Mouse (Mus musculus): ENCODE measurements at regions not wholly inside any gene's neighbourhood (a gene's known extent, or its start where the extent isn't known, plus 50 kb on each side); places are given as distances from the start of the nearest gene placed in this dataset.
A peak's percentile ranks its signal among the peaks of the same experiment; 100 is the strongest.

DNA sequence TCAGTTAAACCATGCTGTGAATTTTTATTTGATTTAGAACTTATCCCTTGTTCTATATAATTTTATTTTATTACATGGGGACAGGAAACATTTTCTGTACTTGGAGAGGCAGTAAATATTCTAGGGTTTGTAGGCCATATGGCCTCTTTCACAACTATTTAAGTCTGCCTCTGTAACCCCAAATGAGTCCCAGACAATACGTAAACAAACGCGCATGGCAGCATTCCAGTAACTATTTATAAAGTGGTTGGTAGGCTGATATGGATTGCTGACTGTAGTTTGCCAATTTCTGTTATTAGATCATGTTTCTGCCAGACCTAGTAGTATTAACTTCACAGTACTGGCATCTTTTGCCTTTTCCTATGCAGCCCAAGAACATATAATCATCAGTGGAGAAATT lies 111.9 kb upstream of the Cdh6 start:
- Histone ChIP-seq H3K9ac (no peak overlapping the region), H3K27me3 (no peaks in the 10 kb centered on the region), H3K27ac (no peak overlapping the region), H3K4me2 (no peak overlapping the region), H3K9me3 (no peaks in the 10 kb centered on the region), H3K4me1 (replicated peaks) (no peaks in the 10 kb centered on the region), H3K4me3 (no peak overlapping the region), H3K36me3 (no peaks in the 10 kb centered on the region)
- no peak for ATAC-seq (ENCODE audit: low FRiP score)
- 81% methylated on average over 3 of the region's 3 CpGs for WGBS

DNA sequence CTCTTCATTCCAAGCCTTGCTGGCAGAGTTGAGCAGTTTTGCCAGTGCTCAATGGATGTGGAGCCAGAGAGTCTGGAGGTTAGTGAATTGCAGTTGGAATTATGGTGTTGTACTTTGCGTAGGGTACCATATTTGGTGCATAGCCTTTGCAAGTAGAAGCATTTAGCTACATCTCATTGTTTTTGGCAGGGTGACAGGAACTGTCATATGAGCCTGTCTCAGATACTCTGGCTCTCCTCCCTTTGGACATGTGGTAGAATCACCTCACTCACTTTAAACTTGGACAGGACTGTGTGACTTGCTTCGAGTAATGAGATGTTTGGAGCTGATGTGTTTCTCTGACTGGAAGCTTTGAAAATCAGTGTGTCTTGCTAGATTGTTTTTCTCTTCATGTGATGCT lies 110.7 kb upstream of the Cdh6 start:
- no peaks in the 10 kb centered on the region for H3K27me3 ChIP-seq
- H3K36me3 ChIP-seq = no peaks in the 10 kb centered on the region
- H3K4me3 ChIP-seq = no peak overlapping the region
- H3K9ac ChIP-seq = no peak overlapping the region
- H3K4me1 ChIP-seq (replicated peaks) = no peaks in the 10 kb centered on the region
- H3K9me3 ChIP-seq = no peaks in the 10 kb centered on the region
- no peak overlapping the region for H3K4me2 ChIP-seq
- WGBS = 94% methylated on average over 2 of the region's 2 CpGs
- no peak for ATAC-seq (ENCODE audit: low FRiP score)
- no peak overlapping the region for H3K27ac ChIP-seq

DNA sequence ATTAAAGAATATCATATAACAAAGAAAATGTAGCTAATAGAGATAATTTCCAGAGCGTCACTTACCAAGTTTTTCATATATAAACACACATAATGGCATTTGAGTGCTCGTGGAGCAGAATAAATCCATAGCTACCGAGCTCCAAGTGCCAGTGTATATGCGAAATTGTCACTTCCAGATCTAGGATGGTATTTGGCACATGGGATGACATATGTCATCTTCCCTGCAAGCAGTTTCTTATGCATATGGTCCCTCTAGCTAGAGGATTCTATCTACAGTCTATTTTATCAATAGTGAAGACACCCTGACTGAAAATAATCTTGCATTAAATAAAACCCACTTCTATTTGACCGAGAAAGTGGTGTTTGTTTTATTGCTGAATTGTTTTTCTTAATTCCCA lies 109.6 kb upstream of the Cdh6 start:
- Histone ChIP-seq H3K27ac (no peak overlapping the region), H3K4me2 (no peak overlapping the region), H3K4me1 (replicated peaks) (no peaks in the 10 kb centered on the region), H3K9me3 (no peaks in the 10 kb centered on the region), H3K4me3 (no peak overlapping the region), H3K9ac (no peak overlapping the region), H3K27me3 (no peaks in the 10 kb centered on the region), H3K36me3 (no peaks in the 10 kb centered on the region)
- 93% methylated on average over 5 of the region's 5 CpGs for WGBS
- ATAC-seq (ENCODE audit: low FRiP score) = no peak

DNA sequence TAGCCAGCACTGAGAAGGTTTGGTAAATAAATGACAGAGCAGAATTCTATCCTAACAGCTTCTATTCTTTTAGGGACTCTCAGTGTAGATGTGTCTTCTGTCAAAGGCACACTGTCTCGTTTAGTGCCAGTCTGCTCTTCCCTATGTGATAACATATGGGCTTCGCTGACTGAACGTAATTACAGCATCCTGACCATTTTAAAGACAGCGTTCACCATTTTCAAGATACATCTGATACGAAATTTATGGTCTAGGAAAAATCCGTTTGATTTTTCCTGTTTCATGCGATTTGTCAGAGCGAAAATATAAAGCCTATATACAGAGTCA lies 103.4 kb upstream of the Cdh6 start:
- 81% methylated on average over 8 of the region's 8 CpGs for WGBS
- H3K9ac ChIP-seq = no peak overlapping the region
- H3K4me1 ChIP-seq (replicated peaks) = no peaks in the 10 kb centered on the region
- no peak for ATAC-seq (ENCODE audit: low FRiP score)
- no peak overlapping the region for H3K4me3 ChIP-seq
- H3K36me3 ChIP-seq = no peaks in the 10 kb centered on the region
- H3K4me2 ChIP-seq = no peak overlapping the region
- H3K27me3 ChIP-seq = no peaks in the 10 kb centered on the region
- H3K27ac ChIP-seq = no peak overlapping the region
- no peaks in the 10 kb centered on the region for H3K9me3 ChIP-seq

DNA sequence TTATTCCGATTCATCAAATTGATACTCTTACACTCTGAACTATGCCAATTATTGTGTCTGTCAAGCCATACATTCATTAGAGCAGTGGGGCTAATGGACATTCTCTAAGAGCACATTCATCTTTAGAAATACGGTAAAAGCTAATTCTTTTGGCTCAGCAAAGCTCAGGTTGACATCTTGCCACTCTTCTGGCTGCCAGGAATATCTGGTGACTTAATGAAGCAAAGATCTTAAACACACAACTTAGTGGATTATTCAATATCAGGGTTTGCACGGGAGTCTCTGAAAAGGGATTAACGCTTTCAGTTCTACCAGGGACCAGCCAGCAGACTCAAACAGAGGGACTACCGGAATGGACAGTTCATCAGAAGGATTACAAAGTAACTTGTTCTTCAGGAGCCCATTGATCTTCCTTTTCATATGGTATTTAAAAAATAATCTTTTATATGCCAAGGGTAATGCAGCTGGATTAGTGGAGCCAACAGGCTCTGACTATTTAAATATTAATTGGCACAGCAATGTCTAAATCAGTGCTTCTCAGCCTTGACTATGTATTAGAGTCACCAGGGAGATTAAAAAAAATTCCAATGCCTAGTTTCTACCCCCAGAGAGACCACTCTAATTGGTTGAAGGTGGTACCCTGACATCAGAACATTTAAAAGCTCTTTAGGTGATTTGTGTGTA lies 102.9 kb upstream of the Cdh6 start:
- no peaks in the 10 kb centered on the region for H3K4me1 ChIP-seq (replicated peaks)
- H3K27ac ChIP-seq = no peak overlapping the region
- H3K4me2 ChIP-seq = no peak overlapping the region
- no peaks in the 10 kb centered on the region for H3K9me3 ChIP-seq
- H3K4me3 ChIP-seq = no peak overlapping the region
- H3K36me3 ChIP-seq = no peaks in the 10 kb centered on the region
- H3K9ac ChIP-seq = no peak overlapping the region
- no peak for ATAC-seq (ENCODE audit: low FRiP score)
- 61% methylated on average over 5 of the region's 5 CpGs for WGBS
- no peaks in the 10 kb centered on the region for H3K27me3 ChIP-seq

DNA sequence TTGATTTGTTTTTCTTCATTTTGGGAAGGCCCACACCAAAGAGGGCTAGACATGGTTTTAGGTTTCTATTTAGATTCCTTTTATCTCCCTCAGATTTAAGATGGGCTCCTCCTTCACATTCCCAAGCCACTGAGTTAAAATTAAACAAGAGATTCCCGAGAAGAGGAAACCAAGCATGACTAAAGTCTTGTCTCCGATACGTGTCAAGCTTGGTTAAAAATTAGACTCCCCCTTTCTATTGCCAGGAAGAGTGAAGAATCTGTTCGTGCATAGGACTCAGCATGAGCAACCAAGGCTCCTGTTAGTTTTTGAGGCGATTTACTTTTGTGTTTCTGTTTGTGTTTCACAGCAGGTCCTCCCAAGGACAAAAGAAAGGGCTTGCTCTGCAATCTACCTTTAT lies 101.9 kb upstream of the Cdh6 start:
- Histone ChIP-seq H3K4me2 (no peak overlapping the region), H3K4me1 (replicated peaks) (no peaks in the 10 kb centered on the region), H3K27me3 (no peaks in the 10 kb centered on the region), H3K9ac (no peak overlapping the region), H3K4me3 (no peak overlapping the region), H3K27ac (no peak overlapping the region), H3K9me3 (no peaks in the 10 kb centered on the region), H3K36me3 (no peaks in the 10 kb centered on the region)
- WGBS = 7% methylated on average over 5 of the region's 5 CpGs
- ATAC-seq (ENCODE audit: low FRiP score) = no peak

DNA sequence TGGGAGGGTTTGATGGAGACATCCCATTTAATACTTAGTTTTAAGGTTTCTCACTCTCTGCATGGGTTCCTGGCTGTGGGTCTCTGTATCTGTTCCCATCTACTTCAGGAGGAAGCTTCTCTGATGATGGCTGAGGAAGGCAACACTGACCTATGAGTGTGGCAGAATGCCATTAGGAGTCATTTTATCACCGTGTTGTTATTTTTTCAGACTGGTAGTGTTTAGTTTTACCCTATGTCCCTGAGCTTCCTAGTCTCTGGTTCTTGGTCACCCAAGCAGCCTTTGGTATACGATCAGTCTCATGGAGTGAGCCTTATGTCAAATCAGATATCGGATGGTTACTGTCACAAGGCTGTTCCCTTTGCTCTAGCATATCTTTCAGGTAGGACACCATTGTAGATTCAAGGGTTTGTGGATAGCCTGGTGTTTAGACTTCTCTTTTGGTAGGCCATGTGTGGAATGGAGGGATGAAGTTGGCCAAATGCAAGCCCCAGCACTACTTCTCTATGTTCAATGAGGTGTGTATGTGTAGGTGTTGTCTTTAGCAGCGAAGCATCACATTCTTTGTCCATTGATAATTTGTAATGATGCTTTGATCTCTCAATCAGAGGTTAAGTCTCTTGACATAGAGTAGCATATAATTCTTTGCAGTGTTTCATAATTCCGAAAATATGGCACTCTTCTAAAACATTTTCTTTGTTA lies 101.0 kb upstream of the Cdh6 start:
- Histone ChIP-seq H3K4me2 (no peak overlapping the region), H3K36me3 (no peaks in the 10 kb centered on the region), H3K4me1 (replicated peaks) (no peaks in the 10 kb centered on the region), H3K27me3 (no peaks in the 10 kb centered on the region), H3K4me3 (no peak overlapping the region), H3K9ac (no peak overlapping the region), H3K27ac (no peak overlapping the region), H3K9me3 (no peaks in the 10 kb centered on the region)
- 92% methylated on average over 5 of the region's 5 CpGs for WGBS
- no peak for ATAC-seq (ENCODE audit: low FRiP score)

DNA sequence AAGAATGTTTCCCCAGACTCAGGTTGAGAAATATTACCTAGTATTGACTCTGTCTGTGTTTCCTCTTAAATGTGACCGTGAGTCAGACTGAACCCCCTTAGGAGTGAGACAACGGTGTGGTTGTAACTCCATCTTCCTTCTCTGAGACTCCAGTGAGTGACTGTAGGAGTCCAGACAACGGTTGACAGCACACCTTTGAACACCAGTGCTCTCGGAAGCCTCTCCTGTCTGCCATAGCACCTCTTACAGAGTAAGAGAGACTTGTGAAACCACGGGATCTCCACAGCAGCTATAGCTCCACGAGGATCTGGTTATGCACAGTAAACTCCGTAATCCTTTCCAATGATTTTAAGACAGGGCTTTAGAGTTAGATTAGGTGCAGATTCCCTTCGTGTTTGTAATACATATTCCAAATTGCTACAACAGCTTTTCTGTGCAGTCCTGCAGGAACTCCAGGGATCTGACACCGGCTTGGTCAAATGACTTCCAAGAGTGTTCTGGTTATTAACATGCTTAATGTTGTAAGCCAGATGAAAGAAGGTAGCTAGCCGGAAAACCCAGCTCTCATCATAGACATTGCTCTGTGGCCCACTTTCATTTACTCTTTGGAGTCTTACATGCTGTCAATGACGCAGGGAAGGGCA lies 72.7 kb upstream of the Cdh6 start:
- no peak for ATAC-seq (ENCODE audit: low FRiP score)
- H3K27ac ChIP-seq = no peak overlapping the region

DNA sequence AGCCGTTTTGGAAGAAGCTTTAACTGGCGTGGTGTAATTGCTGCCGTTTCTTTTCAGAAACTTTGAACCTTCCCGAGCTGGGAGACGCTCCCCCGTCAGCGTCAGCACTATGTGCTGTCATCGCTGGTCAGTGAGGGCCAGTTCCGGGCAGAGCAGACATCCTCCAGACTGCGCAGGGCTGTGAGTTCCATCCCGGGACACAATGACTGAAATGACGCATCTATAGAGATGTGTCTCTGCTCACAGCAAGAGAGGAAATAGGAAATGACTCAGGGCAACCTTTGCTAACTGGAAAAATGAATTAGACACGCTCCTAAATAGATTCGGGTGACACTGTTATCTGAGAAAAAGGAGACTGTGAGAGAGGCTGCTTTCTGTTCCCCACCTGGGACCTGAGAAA lies 70.8 kb upstream of the Cdh6 start:
- Histone ChIP-seq H3K9ac (no peak overlapping the region), H3K36me3 (no peaks in the 10 kb centered on the region), H3K4me2 (peak overlapping the region; percentile 34), H3K27ac (no peak overlapping the region), H3K9me3 (no peaks in the 10 kb centered on the region), H3K4me1 (replicated peaks) (peaks cover 4% of the 10 kb centered on the region), H3K4me3 (no peak overlapping the region), H3K27me3 (no peaks in the 10 kb centered on the region)
- 41% methylated on average over 14 of the region's 14 CpGs for WGBS
- ATAC-seq (ENCODE audit: low FRiP score) = peak; percentile 49; the same call in 1 of the 2 replicates

More for the DNA sequence above, 72.7 kb upstream of the Cdh6 start:
- Histone ChIP-seq H3K36me3 (no peaks in the 10 kb centered on the region), H3K4me3 (no peak overlapping the region), H3K4me1 (replicated peaks) (peaks cover 4% of the 10 kb centered on the region), H3K9ac (no peak overlapping the region), H3K9me3 (no peaks in the 10 kb centered on the region), H3K27me3 (no peaks in the 10 kb centered on the region), H3K4me2 (no peak overlapping the region)
- 91% methylated on average over 11 of the region's 11 CpGs for WGBS

DNA sequence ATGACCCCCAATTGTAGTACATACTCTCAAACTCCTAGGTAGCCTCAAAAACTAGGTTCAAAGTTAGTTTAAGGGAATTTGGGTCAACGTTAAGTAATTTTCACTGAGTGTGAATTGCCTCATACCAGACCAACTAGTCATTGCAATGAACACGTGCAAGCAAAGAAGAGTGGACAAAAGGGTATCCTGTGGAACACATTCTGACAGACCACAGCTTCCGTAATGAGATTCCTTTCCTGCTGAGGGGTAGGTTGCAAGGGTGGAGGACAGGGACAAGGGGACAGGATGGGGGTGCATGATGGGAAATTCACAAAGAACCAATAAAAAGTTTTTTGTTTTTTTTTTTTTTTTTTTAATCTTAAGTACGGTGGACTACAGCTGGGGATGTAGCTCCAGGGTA lies 70.1 kb upstream of the Cdh6 start:
- H3K27ac ChIP-seq = no peak overlapping the region
- no peak overlapping the region for H3K9ac ChIP-seq
- 80% methylated on average over 4 of the region's 4 CpGs for WGBS
- H3K9me3 ChIP-seq = no peaks in the 10 kb centered on the region
- H3K4me3 ChIP-seq = no peak overlapping the region
- H3K36me3 ChIP-seq = no peaks in the 10 kb centered on the region
- H3K4me1 ChIP-seq (replicated peaks) = peaks cover 4% of the 10 kb centered on the region
- no peaks in the 10 kb centered on the region for H3K27me3 ChIP-seq
- H3K4me2 ChIP-seq = no peak overlapping the region
- ATAC-seq (ENCODE audit: low FRiP score) = no peak

DNA sequence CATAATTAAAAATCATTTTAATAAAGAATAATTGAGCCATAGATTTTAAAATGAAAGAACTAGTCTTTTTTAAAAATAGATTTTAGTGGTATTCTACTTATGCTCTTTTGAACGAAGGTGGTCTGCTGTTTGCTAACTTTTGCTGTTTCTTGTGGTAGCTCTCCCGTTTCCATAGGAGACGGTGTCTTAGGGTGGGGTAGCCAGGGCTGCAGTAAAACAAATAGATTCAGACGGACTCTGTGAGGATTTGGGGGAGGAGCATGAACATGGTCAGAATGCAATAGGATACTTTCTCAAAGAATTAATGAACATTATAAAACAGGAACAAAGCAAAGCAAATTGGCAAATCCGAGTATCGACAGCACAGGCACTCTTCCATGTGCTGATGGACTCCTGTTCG lies 67.5 kb upstream of the Cdh6 start:
- no peak overlapping the region for H3K4me2 ChIP-seq
- H3K4me1 ChIP-seq (replicated peaks) = peaks cover 4% of the 10 kb centered on the region
- no peak for ATAC-seq (ENCODE audit: low FRiP score)
- no peaks in the 10 kb centered on the region for H3K27me3 ChIP-seq
- no peaks in the 10 kb centered on the region for H3K36me3 ChIP-seq
- H3K4me3 ChIP-seq = no peak overlapping the region
- no peak overlapping the region for H3K27ac ChIP-seq
- 61% methylated on average over 7 of the region's 7 CpGs for WGBS
- H3K9ac ChIP-seq = no peak overlapping the region
- no peaks in the 10 kb centered on the region for H3K9me3 ChIP-seq

DNA sequence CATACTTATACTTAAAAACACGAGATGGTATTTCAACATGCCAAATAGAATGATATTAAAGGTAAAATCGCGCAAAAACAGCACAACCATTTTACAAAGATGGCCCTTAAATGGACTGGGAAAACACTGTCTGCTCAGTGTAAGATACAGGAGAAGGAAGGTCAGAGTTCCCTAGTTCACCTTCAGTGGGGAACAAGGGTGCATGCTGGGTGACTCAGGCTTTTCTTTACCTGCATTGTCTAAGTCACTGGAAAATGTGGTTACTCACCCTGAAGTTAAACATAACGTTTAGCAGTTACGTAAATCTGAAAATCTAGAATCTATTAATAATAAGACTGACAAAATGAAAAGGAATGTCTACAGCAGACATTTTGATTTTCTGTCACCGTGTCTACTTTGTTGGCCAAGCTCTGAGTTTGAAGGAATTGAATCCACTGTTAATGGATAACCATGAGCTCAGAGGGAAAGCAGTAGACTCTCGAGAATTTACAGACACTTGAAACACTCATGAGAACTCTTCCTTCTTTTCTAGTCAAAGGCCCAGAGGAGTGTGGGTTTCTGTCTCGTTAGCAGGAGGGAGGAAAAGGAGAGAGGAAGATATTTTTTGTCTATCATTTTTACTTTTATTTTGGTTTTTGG lies 63.5 kb upstream of the Cdh6 start:
- H3K4me3 ChIP-seq = no peak overlapping the region
- H3K9ac ChIP-seq = no peak overlapping the region
- no peaks in the 10 kb centered on the region for H3K9me3 ChIP-seq
- H3K4me1 ChIP-seq (replicated peaks) = no peaks in the 10 kb centered on the region
- H3K36me3 ChIP-seq = no peaks in the 10 kb centered on the region
- WGBS = 78% methylated on average over 8 of the region's 8 CpGs
- no peaks in the 10 kb centered on the region for H3K27me3 ChIP-seq
- ATAC-seq (ENCODE audit: low FRiP score) = no peak
- H3K27ac ChIP-seq = no peak overlapping the region
- H3K4me2 ChIP-seq = no peak overlapping the region

Measured in hindbrain, embryonic 13.5 days (tissue).